Mouse (Mus musculus) hindlimb bud, embryonic 11.5 days (tissue): Measurements from ENCODE around the gene 1700019D03Rik.
"Not testable (repeated sequence)": the region's sequence is repeated elsewhere in the genome, so short reads cannot be mapped to it uniquely, and the experiment has no call there.

ENCODE experiments used
- DNase-seq: peaks from one replicate; pipeline ENCODE4 v3.0.0-alpha.2; 2012; ENCODE audit warnings: low read depth, low spot score; ENCODE audit errors: extremely low spot score

The 1700019D03Rik gene

DNA sequence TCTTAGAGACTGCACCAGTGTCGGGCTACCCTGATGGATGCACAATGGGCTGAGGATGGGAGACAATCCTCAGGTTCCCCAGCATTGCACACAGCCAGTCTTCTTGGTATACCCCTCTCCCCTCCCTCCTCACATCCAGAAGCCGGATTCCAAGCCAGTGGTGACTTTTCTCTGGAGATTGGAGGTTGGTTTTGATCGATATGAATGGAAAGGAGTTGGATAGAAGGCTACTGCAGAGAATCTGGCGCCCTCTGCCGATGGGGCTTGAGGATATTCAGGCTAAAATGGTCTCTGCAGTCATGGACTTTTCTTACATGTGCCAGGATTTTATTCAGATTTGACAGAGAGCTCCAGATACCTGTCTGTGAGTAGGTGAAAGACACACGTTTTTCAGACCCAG, 64.9 kb downstream of the 1700019D03Rik start:
- DNase-seq = no peak

DNA sequence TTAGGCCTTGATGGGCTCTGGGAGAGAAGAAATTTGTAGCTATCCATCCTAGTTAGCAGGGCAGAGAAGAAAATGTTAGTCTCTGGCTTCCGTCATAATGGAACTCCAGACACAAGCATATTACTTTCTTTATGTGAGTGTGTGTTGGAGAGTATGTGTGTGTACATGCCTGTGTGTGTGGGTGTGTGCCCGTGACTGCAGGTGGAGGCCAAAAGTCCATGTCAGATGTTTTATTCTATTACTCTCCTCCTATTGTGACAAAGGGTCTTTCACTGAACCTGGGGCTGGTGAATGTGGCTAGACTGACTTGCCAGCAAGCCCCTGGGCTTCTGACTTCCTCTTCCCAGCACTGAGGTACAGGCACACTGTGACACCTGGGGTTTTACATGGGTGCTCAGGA, 65.5 kb downstream of the 1700019D03Rik start:
- no peak for DNase-seq

DNA sequence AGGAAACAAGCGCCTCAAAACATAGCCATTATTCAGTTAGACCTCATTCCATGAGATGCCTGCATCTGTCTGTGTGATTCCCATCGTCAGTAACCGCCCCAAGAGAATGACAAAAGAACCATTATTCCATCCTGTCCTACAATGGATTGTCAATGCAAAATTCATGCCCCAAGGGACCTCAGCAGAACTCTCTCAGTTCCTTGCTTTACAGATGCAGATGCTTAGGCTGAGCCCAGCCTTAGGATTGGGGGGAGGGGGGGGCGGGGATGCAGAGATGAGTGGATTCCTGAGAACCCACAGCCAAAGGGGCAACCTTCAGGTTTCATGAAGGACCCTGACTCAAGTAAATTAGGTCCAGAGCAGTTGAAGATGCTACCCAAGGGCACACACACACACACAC, 66.4 kb downstream of the 1700019D03Rik start:
- no peak for DNase-seq

DNA sequence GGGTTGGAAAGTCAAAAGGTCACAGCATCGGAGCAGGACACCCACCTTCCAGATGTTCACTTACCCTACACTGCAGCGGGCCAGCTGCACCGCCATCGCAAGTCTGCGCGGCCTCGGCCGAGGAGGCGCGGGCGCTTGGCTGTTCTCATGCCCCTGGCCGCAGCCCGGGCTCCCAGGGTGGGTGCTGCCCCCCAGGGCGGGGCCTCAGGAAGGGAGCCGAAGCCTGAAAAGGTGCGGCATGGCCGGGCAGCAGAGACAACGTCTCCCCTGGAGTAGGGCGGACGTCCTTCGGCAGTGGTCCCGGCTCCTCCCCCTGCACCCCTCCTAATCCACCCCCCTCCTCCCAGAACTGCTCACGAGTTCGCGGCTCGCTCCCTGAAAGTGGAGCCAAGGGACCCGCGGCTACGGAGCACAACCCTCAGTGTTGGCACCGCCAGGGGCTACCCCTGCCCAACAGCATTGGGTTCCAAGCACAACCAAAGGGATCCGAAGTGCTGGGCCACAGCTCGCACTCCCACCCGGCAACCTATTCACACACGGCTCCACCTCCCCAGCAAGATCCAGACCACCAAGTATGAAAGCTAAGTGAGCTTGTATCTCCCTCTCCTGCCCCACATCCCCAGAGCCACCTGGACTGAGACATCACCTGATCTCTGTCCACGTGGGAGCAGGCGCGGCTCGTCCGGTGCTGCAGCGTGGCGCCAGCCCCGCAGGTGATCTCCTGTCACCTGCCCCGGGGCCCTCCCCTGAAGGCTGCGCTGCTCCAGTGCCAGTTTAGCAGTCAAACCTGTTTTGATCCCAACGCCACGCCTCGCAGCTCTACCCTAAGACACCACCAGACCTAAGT, 67.2 kb downstream of the 1700019D03Rik start:
- no peak for DNase-seq

DNA sequence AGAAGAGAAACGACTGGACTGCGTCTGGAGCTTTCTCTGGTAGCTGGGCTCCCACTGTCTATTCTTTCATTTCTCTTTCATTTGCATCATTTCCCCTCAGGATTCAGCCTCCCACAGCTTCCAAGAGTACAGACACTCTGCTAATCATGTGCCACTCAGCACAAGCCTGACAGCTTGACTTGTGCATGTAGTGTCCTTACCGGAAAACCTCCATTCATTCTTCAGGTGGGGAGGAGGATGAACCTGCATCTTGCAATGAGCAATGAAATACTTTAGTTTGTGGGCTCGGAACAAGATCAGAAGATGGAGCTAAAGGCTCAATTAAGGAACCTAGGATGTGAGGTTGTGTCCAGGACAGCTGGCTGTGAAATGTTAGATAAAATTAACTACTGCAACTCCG, 67.8 kb downstream of the 1700019D03Rik start:
- DNase-seq = no peak

DNA sequence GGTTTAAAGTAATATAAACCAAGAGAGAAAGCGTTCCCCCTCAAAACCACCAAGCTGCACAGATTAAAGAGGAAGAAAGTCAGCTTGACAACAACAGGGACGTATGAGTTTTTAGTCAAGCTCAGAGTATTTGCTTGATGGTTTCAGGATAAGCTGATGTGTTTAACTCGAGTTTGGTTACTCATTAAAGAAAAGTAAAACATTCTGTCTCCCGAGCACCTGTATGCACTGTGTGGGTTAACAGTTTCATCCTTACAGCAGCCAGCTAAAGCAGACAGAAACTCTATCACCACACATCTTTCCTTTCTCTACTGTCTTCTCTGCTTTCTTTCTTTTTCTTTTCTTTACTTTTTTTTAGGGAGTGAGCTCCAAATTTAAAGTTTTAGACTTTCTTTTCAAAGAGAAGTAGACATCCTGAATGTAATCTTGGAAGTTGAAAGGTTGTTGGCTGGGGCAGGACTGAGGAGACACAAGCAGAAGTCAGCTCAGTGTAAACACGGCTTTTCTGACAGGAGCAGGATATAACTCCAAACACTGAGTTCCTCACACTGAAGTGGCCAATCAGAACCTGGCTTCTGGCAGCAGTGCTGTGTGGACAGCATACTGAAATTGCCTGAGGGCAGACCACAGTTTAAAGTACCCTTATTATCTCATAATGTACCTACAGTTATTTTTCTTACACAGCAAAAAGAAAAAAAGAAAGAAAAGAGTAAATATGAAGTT, 68.7 kb downstream of the 1700019D03Rik start:
- no peak for DNase-seq

DNA sequence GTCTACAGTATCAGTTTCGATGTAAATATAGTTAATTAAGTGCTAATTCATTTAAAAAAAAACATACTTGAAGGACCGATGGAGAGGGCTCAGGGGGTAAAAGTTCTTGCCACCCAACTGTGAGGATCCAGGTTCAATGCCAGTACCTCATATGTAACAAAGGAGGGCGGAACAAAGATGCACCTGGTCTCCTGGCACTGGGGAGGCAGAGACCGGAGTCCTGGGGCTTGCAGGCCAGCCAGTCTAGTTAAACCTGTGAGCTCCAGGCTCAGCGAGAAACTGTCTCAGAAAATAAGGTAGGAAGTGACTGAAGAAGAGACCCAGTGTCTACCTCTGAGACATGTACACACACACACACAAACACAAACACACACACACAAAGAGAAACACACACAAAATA, 72.1 kb downstream of the 1700019D03Rik start:
- DNase-seq = no peak

DNA sequence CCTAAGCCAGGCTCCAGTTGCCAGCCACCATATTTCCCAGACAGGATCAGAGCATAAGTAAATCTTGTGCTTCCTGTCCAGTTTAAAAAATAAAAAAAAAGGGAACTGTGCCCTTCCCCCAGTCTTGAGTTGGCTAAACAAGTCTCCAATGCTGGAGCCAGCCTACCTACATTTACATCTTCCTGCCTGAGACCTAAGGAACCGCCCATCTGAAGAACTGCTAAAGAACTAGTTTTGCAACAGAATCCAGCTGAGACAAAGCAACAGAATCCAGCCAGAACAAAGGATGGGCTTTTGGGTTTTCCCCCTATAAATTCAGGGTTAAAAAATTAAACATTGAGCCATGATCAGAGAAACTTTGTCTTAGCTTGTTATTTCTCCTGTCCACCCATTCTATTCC, 81.0 kb downstream of the 1700019D03Rik start:
- DNase-seq = no peak

DNA sequence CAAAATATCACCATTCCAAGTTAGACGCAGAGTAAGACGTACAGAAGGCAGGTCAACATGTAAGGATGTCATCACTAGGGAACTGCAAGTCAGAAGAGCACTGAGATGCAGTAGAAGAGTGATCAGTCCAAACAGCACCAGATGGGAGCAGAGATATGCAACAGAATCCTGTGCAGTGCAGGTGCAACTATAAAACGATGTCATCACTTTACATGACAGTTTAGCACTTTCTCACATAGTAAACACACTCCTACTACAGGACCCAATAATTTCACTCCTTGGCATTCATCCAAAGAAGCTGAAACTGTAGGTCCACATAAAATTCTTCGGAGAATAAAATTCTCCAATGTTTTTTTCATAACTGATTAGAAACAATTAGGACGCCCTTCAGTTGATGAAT, 85.5 kb downstream of the 1700019D03Rik start:
- no peak for DNase-seq

DNA sequence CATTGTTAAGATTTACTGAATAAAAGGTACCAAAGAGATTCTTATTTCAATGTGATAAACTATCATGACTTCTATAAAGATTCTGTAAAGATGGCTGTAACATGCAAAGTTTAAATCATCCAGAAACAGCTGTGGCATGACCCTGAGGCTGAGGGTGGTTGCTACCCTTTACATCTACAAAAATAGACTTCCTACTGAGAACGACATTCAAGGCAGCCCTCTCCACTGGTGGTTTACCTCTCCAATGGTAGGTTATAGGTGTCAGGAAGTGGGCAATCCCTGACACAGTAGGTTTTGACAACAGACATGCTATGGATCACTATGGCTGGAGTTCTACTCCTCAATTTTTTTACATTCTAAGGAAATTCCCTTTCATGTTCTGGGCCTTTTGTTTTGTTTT, 95.5 kb downstream of the 1700019D03Rik start:
- DNase-seq = not testable (repeated sequence)

DNA sequence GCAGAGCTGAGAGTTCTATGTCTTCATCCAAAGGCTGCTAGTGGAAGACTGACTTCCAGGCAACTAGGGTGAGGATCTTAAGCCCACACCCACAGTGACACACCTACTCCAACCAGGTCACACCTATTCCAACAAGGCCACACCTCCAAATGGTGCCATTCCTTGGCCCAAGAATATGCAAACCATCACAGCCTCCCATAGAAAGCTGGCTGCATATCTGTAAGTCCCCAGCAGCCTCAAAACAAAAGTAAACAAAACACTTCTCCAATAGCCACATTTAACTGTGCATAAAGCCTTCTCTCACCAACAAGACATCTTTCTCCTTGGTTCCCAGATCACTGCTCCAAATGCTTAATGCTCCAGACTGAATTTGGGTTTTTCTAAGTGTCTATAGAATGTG, 101.1 kb downstream of the 1700019D03Rik start:
- DNase-seq = not testable (repeated sequence)

DNA sequence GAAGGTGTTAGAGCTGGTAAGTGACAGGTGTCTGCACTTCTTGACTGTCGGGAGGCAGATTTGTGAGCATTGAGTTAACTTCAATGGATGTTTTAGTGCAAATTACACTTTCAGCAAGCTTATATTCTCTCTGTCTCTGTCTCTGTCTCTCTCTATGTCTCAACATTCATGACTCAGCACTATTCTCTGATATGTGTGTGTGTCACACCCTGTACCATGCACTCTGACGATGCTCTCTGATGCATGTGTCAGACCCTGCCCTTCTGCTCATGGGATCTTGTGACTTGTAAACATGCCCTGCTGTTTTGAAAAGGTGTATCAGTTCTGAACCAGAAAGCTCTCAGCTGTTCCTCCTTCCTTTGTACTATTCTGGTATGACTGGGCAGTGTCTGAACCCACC, 103.3 kb downstream of the 1700019D03Rik start:
- no peak for DNase-seq

DNA sequence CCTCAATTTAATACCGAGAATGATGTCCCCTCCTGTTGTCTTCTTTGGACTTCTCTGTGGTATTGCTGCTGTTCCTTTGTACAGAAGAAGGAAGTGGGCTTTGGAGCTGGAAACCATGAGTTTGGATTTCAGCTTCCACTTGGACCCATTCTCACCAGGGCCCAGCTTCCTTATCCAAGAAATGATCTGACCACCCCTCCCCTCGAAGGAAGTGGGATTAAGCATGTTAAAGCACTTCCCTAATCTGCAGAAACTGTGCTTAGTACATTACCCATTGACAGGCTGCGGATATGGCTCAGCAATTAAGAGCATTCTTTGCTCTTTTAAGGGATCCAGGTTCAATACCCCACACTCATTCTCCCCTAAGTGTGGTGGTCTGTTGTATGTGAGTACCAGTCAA, 110.2 kb downstream of the 1700019D03Rik start:
- DNase-seq = no peak

DNA sequence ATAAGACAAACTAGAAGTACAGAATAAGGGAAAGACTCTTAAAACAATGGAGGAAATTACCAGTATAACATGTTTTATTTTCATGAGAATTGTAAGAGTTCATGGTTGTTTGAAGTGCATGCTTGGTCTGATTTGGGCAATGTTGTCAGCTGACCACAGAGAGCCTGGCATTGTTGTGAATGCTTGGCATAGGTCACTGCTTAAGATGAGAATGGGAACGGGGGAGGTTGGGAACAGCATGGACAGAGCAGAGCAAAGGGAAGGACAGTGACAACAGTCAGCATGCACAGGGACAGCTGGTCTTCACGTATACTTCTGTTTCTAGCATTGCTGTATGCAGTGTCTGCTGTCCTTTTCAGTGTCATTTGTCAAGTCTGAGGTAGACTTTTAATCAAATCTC, 135.8 kb downstream of the 1700019D03Rik start:
- DNase-seq = no peak
